Mouse (Mus musculus) lung, postnatal 0 days (tissue): ENCODE measurements at regions not wholly inside any gene's neighbourhood (a gene's known extent, or its start where the extent isn't known, plus 50 kb on each side); places are given as distances from the start of the nearest gene placed in this dataset.

Source experiments
- CTCF ChIP-seq: IDR thresholded peaks from 2 replicates; pipeline ENCODE4 v1.5.1; 2016; ENCODE audit warnings: antibody characterized with exemption, mild to moderate bottlenecking
- EP300 ChIP-seq: IDR thresholded peaks from 2 replicates; pipeline ENCODE4 v1.6.1; 2016; ENCODE audit warnings: antibody characterized with exemption, mild to moderate bottlenecking, control low read depth

DNA sequence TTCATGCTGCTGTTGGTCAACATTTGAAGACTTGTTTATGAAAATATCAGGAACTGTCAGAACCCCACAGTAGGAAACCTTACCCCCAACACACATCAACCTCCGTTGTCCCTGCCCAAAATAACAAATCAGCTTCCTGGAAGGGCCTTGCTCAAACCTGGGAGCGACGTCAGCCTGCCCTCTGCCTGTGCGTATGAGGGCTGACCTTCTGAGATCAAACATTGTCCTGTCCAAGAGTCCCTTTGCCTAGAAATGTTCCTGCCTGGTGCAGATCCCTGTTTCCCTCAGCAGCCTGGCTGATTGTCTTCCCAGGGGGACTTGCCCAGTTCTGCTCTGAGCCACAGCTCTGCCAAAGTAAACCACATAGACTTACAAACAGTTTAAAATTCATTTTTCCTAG lies 307.1 kb downstream of the Gadd45g start:
- TF ChIP-seq CTCF (0 out of 2 replicates have a peak, but pooled peaks have one; percentile 5), EP300 (peak; percentile 29; the same call in 1 of the 2 replicates)
